8 mouse cellular contexts compared by ENCODE assay signal in genomic region chr1:130784054-130784453, GRCm38 (mm10). TPM values are rescaled to one million over a fixed set of nuclear protein-coding genes. Genes with fewer than 3 reads are reported as not detected.
A peak's percentile ranks its signal among the peaks of the same experiment; 100 is the strongest.
DNase-seq lines count a peak whose midpoint lies in the region; ATAC-seq and TF ChIP-seq lines count a peak whose summit lies in the region.
"Had no signal": no experiment of that assay in that cellular context is flagged by ENCODE, and none has a peak within 500 bp of the region (broad histone marks: within the 10 kb centered on the region; RNA-seq: fewer than 3 reads in every experiment).

No protein-coding gene starts in this region.

- TF ChIP-seq CTCF in MEL (IDR thresholded peaks at IDR 0.05 in 2 of 3, conservative IDR thresholded peaks at IDR 0.05 in 1 of 3; ENCODE audit: control insufficient read depth in 1 of 3, insufficient read depth in 1 of 3, low read depth in 2 of 3, low read length in 3 of 3, poor library complexity in 1 of 3, severe bottlenecking in 1 of 3): peak; percentile 21 to 63 (median 56); a peak in 5 of 6 replicates

- peak; percentile 52 for TF ChIP-seq RAD21 in MEL (IDR thresholded peaks at IDR 0.05; ENCODE audit: low read depth, low read length)

- 30% methylated on average over 4 of the region's 4 CpGs for WGBS in kidney, embryonic 14.5 days
- 13% methylated on average over 4 of the region's 4 CpGs for WGBS in intestine, embryonic 15.5 days

- no peak for TF ChIP-seq POLR2A in MEL (IDR thresholded peaks at IDR 0.05; ENCODE audit: control insufficient read depth in 1 of 2, insufficient read depth in 1 of 2, low read depth in 1 of 2, low read length in 2 of 2, poor library complexity in 1 of 2)

- ATAC-seq in kidney, embryonic 14.5 days (ENCODE audit: low FRiP score, low TSS enrichment): 0 out of 2 replicates have a peak, but pooled peaks have one; percentile 28
- 0 out of 2 replicates have a peak, but pooled peaks have one; percentile 44 for ATAC-seq in intestine, embryonic 15.5 days

- H3K9me3 ChIP-seq in kidney, embryonic 14.5 days (ENCODE audit: control insufficient read depth, low read length): no peaks in the 10 kb centered on the region
- H3K9me3 ChIP-seq in MEL (replicated peaks; ENCODE audit: insufficient read depth, low read length): no peaks in the 10 kb centered on the region
- no peaks in the 10 kb centered on the region for H3K9me3 ChIP-seq in intestine, embryonic 15.5 days

- no peaks in the 10 kb centered on the region for H3K4me1 ChIP-seq in kidney, embryonic 14.5 days (ENCODE audit: control insufficient read depth, insufficient read depth, low read length)
- H3K4me1 ChIP-seq in MEL (ENCODE audit: control insufficient read depth in 1 of 2, insufficient read depth in 2 of 2, low read length in 2 of 2): no peaks in the 10 kb centered on the region
- no peaks in the 10 kb centered on the region for H3K4me1 ChIP-seq in intestine, embryonic 15.5 days (replicated peaks)

- no peak overlapping the region for H3K27ac ChIP-seq in kidney, embryonic 14.5 days (ENCODE audit: low read depth, low read length)
- H3K27ac ChIP-seq in MEL (ENCODE audit: control insufficient read depth, low read depth, low read length): no peak overlapping the region
- H3K27ac ChIP-seq in intestine, embryonic 15.5 days: no peak overlapping the region

- no peaks in the 10 kb centered on the region for H3K27me3 ChIP-seq in kidney, embryonic 14.5 days (ENCODE audit: control insufficient read depth, insufficient read depth, low read length)
- peaks cover 0 to 14% of the 10 kb centered on the region in 2 experiments for H3K27me3 ChIP-seq in MEL (ENCODE audit: control insufficient read depth in 1 of 2, insufficient read depth in 2 of 2, low read length in 2 of 2)
- H3K27me3 ChIP-seq in intestine, embryonic 15.5 days (replicated peaks): no peaks in the 10 kb centered on the region

- no peaks in the 10 kb centered on the region for H3K36me3 ChIP-seq in kidney, embryonic 14.5 days (ENCODE audit: control insufficient read depth, insufficient read depth, low read length)
- H3K36me3 ChIP-seq in MEL (ENCODE audit: control insufficient read depth in 1 of 2, insufficient read depth in 2 of 2, low read length in 2 of 2): no peaks in the 10 kb centered on the region
- H3K36me3 ChIP-seq in intestine, embryonic 15.5 days: no peaks in the 10 kb centered on the region

- no peak overlapping the region for H3K4me2 ChIP-seq in kidney, embryonic 14.5 days (replicated peaks; ENCODE audit: low read depth, low read length)
- H3K4me2 ChIP-seq in intestine, embryonic 15.5 days (replicated peaks): no peak overlapping the region

- H3K9ac ChIP-seq in kidney, embryonic 14.5 days (ENCODE audit: low read depth, low read length): no peak overlapping the region
- H3K9ac ChIP-seq in MEL (ENCODE audit: control insufficient read depth, low read depth, low read length, poor library complexity, severe bottlenecking): no peak overlapping the region
- H3K9ac ChIP-seq in intestine, embryonic 15.5 days: no peak overlapping the region

- no peaks in the 10 kb centered on the region for H3K79me2 ChIP-seq in MEL (ENCODE audit: control insufficient read depth, insufficient read depth, low read length, poor library complexity)

- H3K4me3 ChIP-seq in kidney, embryonic 14.5 days (ENCODE audit: low read length): no peak overlapping the region
- H3K4me3 ChIP-seq in MEL (ENCODE audit: control insufficient read depth in 1 of 2, insufficient read depth in 1 of 2, low read depth in 2 of 2, low read length in 2 of 2): no peak overlapping the region
- no peak overlapping the region for H3K4me3 ChIP-seq in intestine, embryonic 15.5 days (replicated peaks)

- DNase-seq in kidney, adult 8-10 months: no peak
- DNase-seq in CD4-positive, CD25-positive, alpha-beta regulatory T cell, adult 2 months (ENCODE audit: low read depth, low spot score): peak; percentile 66
- DNase-seq in MEL (ENCODE audit: low read depth, low spot score): peak; percentile 38
- DNase-seq in retina, postnatal 1 day: peak; percentile 18
- DNase-seq in ovary, postnatal 14 days (ENCODE audit: low spot score): no peak

- TF ChIP-seq EP300 in MEL (IDR thresholded peaks at IDR 0.05; ENCODE audit: low read depth in 1 of 2, low read length in 2 of 2): no peak

TF ChIP-seq in MEL, 35 proteins besides CTCF, POLR2A, EP300 and RAD21:
- TF ChIP-seq ZC3H11A (IDR thresholded peaks at IDR 0.05; ENCODE audit: low read depth, low read length) (peak; percentile 45), POLR2AphosphoS5 (IDR thresholded peaks at IDR 0.05; ENCODE audit: borderline replicate concordance, low read depth, low read length) (no peak), SMC3 (IDR thresholded peaks at IDR 0.05; ENCODE audit: low read depth, low read length) (peak; percentile 76), RCOR1 (IDR thresholded peaks at IDR 0.05; ENCODE audit: low read depth, low read length) (no peak)

RNA-seq across cellular contexts. Expression of gene Fcamr, which starts 16.6 kb away (rescaled TPM):
- not detected in 2 replicates for polyA plus RNA-seq in kidney, embryonic 14.5 days (2014; fragmentation: Nextera tagmentation; extraction: Ambion mirVana)
- total RNA-seq in MEL (2012; rRNA removed): not detected in 2 replicates
- not detected for polyA plus RNA-seq in MEL (2012; ENCODE audit: insufficient read depth in 1 of 2, insufficient read length in 2 of 2, low read depth in 1 of 2, low replicate concordance in 2 of 2, missing spikeins in 1 of 2)
- 0.18 and 0.21 TPM in 2 replicates for polyA plus RNA-seq in intestine, embryonic 15.5 days (2015; fragmentation: Nextera tagmentation; extraction: Ambion mirVana)
- polyA plus RNA-seq: liver, embryonic 16.5 days had no signal

RNA-seq across cellular contexts. Expression of gene Pigr, which starts 42.4 kb away (rescaled TPM):
- not detected in 2 replicates for polyA plus RNA-seq in kidney, embryonic 14.5 days (2014; fragmentation: Nextera tagmentation; extraction: Ambion mirVana)
- not detected in 2 replicates for total RNA-seq in MEL (2012; rRNA removed)
- not detected for polyA plus RNA-seq in MEL (2012; ENCODE audit: insufficient read depth in 1 of 2, insufficient read length in 2 of 2, low read depth in 1 of 2, low replicate concordance in 2 of 2, missing spikeins in 1 of 2)
- 0.96 and 2.5 TPM in 2 replicates for polyA plus RNA-seq in intestine, embryonic 15.5 days (2015; fragmentation: Nextera tagmentation; extraction: Ambion mirVana)

RNA-seq across cellular contexts. Expression of gene AA986860, which starts 52.3 kb away (rescaled TPM):
- polyA plus RNA-seq in kidney, embryonic 14.5 days (2014; fragmentation: Nextera tagmentation; extraction: Ambion mirVana): 8.9 and 9.4 TPM in 2 replicates
- total RNA-seq in MEL (2012; rRNA removed): 0.31 and 0.39 TPM in 2 replicates
- polyA plus RNA-seq in MEL (2012; ENCODE audit: insufficient read depth in 1 of 2, insufficient read length in 2 of 2, low read depth in 1 of 2, low replicate concordance in 2 of 2, missing spikeins in 1 of 2): under 1 TPM in 1 of 2 experiments, not detected in 1; 0.58 TPM
- polyA plus RNA-seq in intestine, embryonic 15.5 days (2015; fragmentation: Nextera tagmentation; extraction: Ambion mirVana): 58.1 and 62.2 TPM in 2 replicates

RNA-seq across cellular contexts. Expression of gene Pfkfb2, which starts 55.0 kb away (rescaled TPM):
- polyA plus RNA-seq in kidney, embryonic 14.5 days (2014; fragmentation: Nextera tagmentation; extraction: Ambion mirVana): 5.0 and 8.2 TPM in 2 replicates
- total RNA-seq in MEL (2012; rRNA removed): 11.3 and 13.6 TPM in 2 replicates
- polyA plus RNA-seq in MEL (2012; ENCODE audit: insufficient read depth in 1 of 2, insufficient read length in 2 of 2, low read depth in 1 of 2, low replicate concordance in 2 of 2, missing spikeins in 1 of 2): 10 to 100 TPM in 1 of 2 experiments, not detected in 1; 13.9 TPM
- 10.8 and 11.2 TPM in 2 replicates for polyA plus RNA-seq in intestine, embryonic 15.5 days (2015; fragmentation: Nextera tagmentation; extraction: Ambion mirVana)

Comparison
In these comparisons a context has a peak if more than half of its experiments do, and no peak if none do; other contexts are left out.
1. DNase-seq: peak in CD4-positive, CD25-positive, alpha-beta regulatory T cell, adult 2 months (single experiment), MEL (single experiment) and retina, postnatal 1 day (single experiment); none in kidney, adult 8-10 months (0 of 2) and ovary, postnatal 14 days (single experiment).